Mouse (Mus musculus): ENCODE data around the gene Ubxn10. TPM values are rescaled to one million over a fixed set of nuclear protein-coding genes. Genes with fewer than 3 reads are reported as not detected.
A peak's percentile ranks its signal among the peaks of the same experiment; 100 is the strongest.

The Ubxn10 gene
- total RNA-seq, 2 experiments from 2014 or later, result 1.4 to 1.5 TPM

GRCm38 (mm10) chr4:138711051-138711820 lies 25.7 kb downstream of the Ubxn10 start:
- no peak for TF ChIP-seq CTCF (IDR thresholded peaks at IDR 0.05)
- intact Hi-C loops (cut with DNase I), result no loop called here
- peak overlapping the region; percentile 81 for H3K27ac ChIP-seq
- H3K4me3 ChIP-seq, result no peak overlapping the region
- no peak for DNase-seq (ENCODE audit: extremely low spot score in 1 of 2, low spot score in 2 of 2)

DNA sequence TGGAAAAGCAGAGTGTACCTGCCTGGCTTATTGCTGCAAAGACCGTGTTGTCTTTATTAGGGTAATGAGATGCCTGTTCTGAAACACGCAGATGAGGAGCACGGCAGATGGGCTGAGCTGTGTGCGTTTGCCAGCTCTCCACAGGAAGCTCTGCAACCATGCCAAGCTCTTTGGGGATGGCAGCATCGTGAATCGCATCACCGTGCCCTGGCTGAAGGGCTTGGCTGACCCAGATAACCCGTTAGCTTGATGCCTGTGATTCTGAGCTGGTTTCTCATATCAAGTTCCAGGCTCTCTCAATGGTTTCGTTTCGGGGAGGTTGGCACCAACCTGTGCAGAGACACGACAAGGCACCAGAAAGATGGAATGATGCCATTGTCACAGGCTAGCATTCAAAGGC lies 26.3 kb downstream of the Ubxn10 start:
- peak in 1 of 2 experiments; percentile 32 for DNase-seq (ENCODE audit: extremely low spot score in 1 of 2, low spot score in 2 of 2)
- TF ChIP-seq CTCF (IDR thresholded peaks at IDR 0.05), result no peak
- Histone ChIP-seq H3K27ac (peak overlapping the region; percentile 81), H3K4me3 (no peak overlapping the region)
- intact Hi-C loops (cut with DNase I), result no loop called here

DNA sequence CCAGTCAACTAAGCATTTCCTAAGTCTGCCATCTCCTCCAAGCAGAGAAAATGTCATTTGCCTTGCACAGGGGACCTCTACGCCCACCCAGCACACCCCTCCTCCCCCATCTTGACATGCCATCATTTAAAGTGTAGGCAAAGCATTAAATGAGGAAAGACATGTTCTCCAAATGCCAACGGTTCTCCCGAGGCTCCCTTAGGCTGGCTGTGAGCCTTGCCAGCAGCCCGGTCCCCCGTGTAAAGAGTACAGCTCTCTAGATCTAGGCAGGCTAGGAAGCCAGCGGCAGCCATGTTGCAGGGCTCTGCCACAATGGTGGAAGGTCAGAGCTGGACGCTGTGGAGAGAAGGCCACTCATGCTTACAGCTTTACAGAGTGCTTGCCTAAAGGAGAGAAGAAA lies 27.0 kb downstream of the Ubxn10 start:
- TF ChIP-seq CTCF (IDR thresholded peaks at IDR 0.05), result no peak
- intact Hi-C loops (cut with DNase I), result loop anchor here (2.0 kb wide), 1 partner anchor 83 kb away; no protein-coding TSS in a partner anchor
- no peak for DNase-seq (ENCODE audit: extremely low spot score in 1 of 2, low spot score in 2 of 2)
- Histone ChIP-seq H3K27ac (peak overlapping the region; percentile 73), H3K4me3 (no peak overlapping the region)

GRCm38 (mm10) chr4:138709246-138709645 lies 27.7 kb downstream of the Ubxn10 start:
- intact Hi-C loops (cut with DNase I), result loop anchor here (2.0 kb wide), 1 partner anchor 84 kb away; no protein-coding TSS in a partner anchor
- H3K27ac ChIP-seq, result no peak overlapping the region
- no peak overlapping the region for H3K4me3 ChIP-seq
- no peak for DNase-seq (ENCODE audit: extremely low spot score in 1 of 2, low spot score in 2 of 2)
- TF ChIP-seq CTCF (IDR thresholded peaks at IDR 0.05), result no peak

- TF ChIP-seq CTCF (IDR thresholded peaks at IDR 0.05), result peak; percentile 68
- no peak overlapping the region for H3K4me3 ChIP-seq
- no peak overlapping the region for H3K27ac ChIP-seq
- intact Hi-C loops (cut with DNase I), result loop anchor here (1.0 to 2.0 kb wide), 2 partner anchors 84 to 143 kb away; no protein-coding TSS in a partner anchor
- DNase-seq (ENCODE audit: extremely low spot score in 1 of 2, low spot score in 2 of 2), result peak in 1 of 2 experiments; percentile 58
These were observed 28.3 kb downstream of the Ubxn10 start for GRCm38 (mm10) chr4:138708636-138709035.

GRCm38 (mm10) chr4:138706620-138707019 lies 30.3 kb downstream of the Ubxn10 start:
- H3K4me3 ChIP-seq, result no peak overlapping the region
- H3K27ac ChIP-seq, result no peak overlapping the region
- intact Hi-C loops (cut with DNase I), result no loop called here
- no peak for DNase-seq (ENCODE audit: extremely low spot score in 1 of 2, low spot score in 2 of 2)
- no peak for TF ChIP-seq CTCF (IDR thresholded peaks at IDR 0.05)

DNA sequence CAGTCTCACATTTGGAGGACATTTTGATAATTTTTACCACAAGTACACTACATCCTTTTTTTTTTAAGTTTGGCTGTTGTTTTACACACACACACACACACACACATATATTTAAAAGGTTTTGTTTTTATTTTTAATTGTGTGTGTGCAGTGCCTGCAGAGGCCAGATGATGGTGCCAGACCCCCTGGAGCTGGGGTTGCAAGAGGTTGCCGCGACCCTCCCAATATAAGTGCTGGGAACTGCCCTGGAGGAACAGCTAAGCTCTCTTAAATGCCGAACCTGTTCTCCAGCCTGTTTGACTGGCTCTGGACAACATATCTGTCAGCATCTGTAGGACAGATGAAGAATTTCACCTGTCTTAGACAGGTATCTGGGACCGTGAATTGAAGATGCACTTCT lies 32.8 kb downstream of the Ubxn10 start:
- no peak overlapping the region for H3K4me3 ChIP-seq
- no peak for TF ChIP-seq CTCF (IDR thresholded peaks at IDR 0.05)
- H3K27ac ChIP-seq, result no peak overlapping the region
- intact Hi-C loops (cut with DNase I), result no loop called here
- no peak for DNase-seq (ENCODE audit: extremely low spot score in 1 of 2, low spot score in 2 of 2)

DNA sequence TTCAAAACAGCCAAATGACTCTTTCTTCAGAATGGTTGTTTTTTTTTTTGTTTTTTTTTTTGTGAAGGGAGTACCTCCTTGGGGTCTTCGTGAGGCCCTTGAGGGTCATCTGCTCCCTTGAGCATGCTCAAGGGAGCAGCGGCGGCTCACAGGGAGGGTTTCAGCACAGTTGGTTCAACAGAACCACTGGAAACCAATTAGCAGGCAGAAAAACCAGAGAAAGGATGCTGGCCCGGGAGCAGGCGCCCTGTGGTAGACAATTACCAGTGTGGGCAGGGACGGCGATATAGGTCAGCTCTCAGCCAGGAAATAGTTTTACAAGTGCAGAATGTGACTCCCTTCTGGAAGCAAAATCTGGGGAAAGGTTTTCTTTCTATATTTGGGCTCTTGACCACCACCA lies 33.4 kb downstream of the Ubxn10 start:
- intact Hi-C loops (cut with DNase I), result no loop called here
- TF ChIP-seq CTCF (IDR thresholded peaks at IDR 0.05), result no peak
- no peak for DNase-seq (ENCODE audit: extremely low spot score in 1 of 2, low spot score in 2 of 2)
- H3K4me3 ChIP-seq, result no peak overlapping the region
- peak overlapping the region; percentile 29; the same call in 1 of the 2 replicates for H3K27ac ChIP-seq

- intact Hi-C loops (cut with DNase I), result no loop called here
- no peak overlapping the region for H3K4me3 ChIP-seq
- TF ChIP-seq CTCF (IDR thresholded peaks at IDR 0.05), result no peak
- H3K27ac ChIP-seq, result peak overlapping the region; percentile 29
- DNase-seq (ENCODE audit: extremely low spot score in 1 of 2, low spot score in 2 of 2), result no peak
These were observed 34.4 kb downstream of the Ubxn10 start for GRCm38 (mm10) chr4:138702528-138702927.

DNA sequence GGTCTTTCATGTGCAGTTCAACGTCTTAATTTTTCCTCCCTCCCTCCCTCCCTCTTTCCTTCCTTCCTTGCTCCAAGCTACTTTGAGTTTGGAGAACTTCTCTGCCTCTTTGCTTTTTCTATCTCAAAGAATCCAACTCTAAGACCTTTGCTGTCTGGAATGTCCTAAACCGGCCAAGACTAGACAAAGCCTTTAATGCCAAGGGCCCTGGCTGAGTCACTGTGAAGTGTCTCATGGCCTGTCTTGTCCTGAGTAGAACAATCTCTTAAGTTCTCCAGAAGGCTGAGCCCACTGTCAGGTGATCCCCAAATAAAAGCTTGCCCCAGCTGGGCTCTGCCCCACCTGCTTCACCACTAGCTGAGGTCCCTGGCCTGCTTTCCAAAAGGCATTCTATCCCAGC lies 34.9 kb downstream of the Ubxn10 start:
- DNase-seq (ENCODE audit: extremely low spot score in 1 of 2, low spot score in 2 of 2), result no peak
- intact Hi-C loops (cut with DNase I), result no loop called here
- no peak for TF ChIP-seq CTCF (IDR thresholded peaks at IDR 0.05)
- Histone ChIP-seq H3K27ac (no peak overlapping the region), H3K4me3 (no peak overlapping the region)

GRCm38 (mm10) chr4:138701111-138701510 lies 35.9 kb downstream of the Ubxn10 start:
- DNase-seq (ENCODE audit: extremely low spot score in 1 of 2, low spot score in 2 of 2), result no peak
- TF ChIP-seq CTCF (IDR thresholded peaks at IDR 0.05), result no peak
- intact Hi-C loops (cut with DNase I), result loop anchor here (2.0 kb wide), 2 partner anchors 138 to 196 kb away; no protein-coding TSS in a partner anchor
- H3K27ac ChIP-seq, result peak overlapping the region; percentile 48; the same call in 1 of the 2 replicates
- no peak overlapping the region for H3K4me3 ChIP-seq

DNA sequence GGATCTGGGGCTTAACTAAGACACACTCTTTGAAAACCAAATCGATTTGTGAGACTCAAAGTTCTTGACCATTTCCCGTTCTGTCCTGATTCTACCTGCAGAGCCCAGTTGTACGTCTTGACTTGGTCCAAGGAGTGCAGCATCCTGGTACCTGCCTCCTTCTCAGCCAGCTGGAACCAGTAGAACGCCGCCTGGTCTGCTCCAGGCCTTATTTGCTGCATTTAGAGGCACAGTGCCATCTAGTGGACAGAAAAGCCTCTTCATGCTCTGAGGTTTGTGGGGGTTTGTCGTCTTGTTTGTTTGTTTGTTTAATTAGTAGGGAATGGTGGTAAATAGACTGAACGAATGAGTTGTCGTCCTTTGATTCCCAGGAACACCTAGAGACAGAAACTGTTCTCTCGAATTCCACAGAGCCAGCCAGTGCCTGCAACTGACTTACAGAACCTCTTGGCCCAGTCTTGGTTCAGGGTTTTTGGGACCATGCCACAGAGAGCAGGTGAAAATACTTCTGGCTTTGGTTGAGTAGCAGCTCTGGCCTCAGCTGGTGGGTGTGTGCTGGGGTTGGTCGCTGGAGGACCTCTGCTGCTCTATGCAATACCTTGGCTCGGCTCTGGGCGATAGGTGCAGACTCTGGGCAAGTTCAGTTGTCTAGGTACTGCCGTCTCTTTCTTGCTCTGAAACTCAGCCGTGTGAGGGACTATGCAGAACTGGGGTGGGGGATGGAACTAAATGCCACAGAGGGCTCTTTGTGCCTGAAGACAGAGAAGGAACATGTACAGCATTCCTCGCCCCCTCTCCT lies 36.6 kb downstream of the Ubxn10 start:
- Histone ChIP-seq H3K27ac (peak overlapping the region; percentile 63; the same call in 1 of the 2 replicates), H3K4me3 (no peak overlapping the region)
- peak; percentile 92 for TF ChIP-seq CTCF (IDR thresholded peaks at IDR 0.05)
- intact Hi-C loops (cut with DNase I), result loop anchor here (1.0 to 2.0 kb wide), 3 partner anchors 138 to 253 kb away; no protein-coding TSS in a partner anchor
- DNase-seq (ENCODE audit: extremely low spot score in 1 of 2, low spot score in 2 of 2), result peak; percentile 63 to 67
